Mouse (Mus musculus) Muller cell, postnatal 12 days (primary cell): ENCODE data around the gene Begain.

Source experiments
- DNase-seq: peaks from one replicate; pipeline ENCODE4 v3.0.0-alpha.2; 2015; ENCODE audit errors: inconsistent ontology term

Begain gene

GRCm38 (mm10) chr12:109068167-109068653 lies at the start of gene Begain:
Gene Begain, minus strand, starts transcription at chr12:109068217.
- no peak for DNase-seq

GRCm38 (mm10) chr12:109115707-109116106 lies 47.7 kb upstream of the Begain start:
- DNase-seq, result no peak

- DNase-seq, result no peak
Observed at GRCm38 (mm10) chr12:109115161-109115560, 47.1 kb upstream of the Begain start.

- no peak for DNase-seq
Observed at GRCm38 (mm10) chr12:109112996-109113592, 45.1 kb upstream of the Begain start.

- DNase-seq, result peak; percentile 63
Observed at GRCm38 (mm10) chr12:109112354-109112995, 44.5 kb upstream of the Begain start.

GRCm38 (mm10) chr12:109108911-109109310 lies 40.9 kb upstream of the Begain start:
- DNase-seq, result no peak

GRCm38 (mm10) chr12:109100381-109100780 lies 32.4 kb upstream of the Begain start:
- DNase-seq, result no peak

GRCm38 (mm10) chr12:109090456-109091130 lies 22.6 kb upstream of the Begain start:
- no peak for DNase-seq

- no peak for DNase-seq
Observed at GRCm38 (mm10) chr12:109090041-109090440, 22.0 kb upstream of the Begain start.

GRCm38 (mm10) chr12:109086111-109086510 lies 18.1 kb upstream of the Begain start:
- no peak for DNase-seq

- peak; percentile 87 for DNase-seq
Observed at GRCm38 (mm10) chr12:109085674-109086073, 17.7 kb upstream of the Begain start.

- DNase-seq, result no peak
Observed at GRCm38 (mm10) chr12:109085046-109085445, 17.0 kb upstream of the Begain start.

- no peak for DNase-seq
Observed at GRCm38 (mm10) chr12:109083476-109083875, 15.5 kb upstream of the Begain start.

GRCm38 (mm10) chr12:109077036-109077435 lies 9.0 kb upstream of the Begain start:
- no peak for DNase-seq

- no peak for DNase-seq
Observed at GRCm38 (mm10) chr12:109074777-109075285, 6.8 kb upstream of the Begain start.

- no peak for DNase-seq
Observed at GRCm38 (mm10) chr12:109074106-109074505, 6.1 kb upstream of the Begain start.

- peak; percentile 89 for DNase-seq
Observed at GRCm38 (mm10) chr12:109071248-109071647, 3.2 kb upstream of the Begain start.

- DNase-seq, result no peak
Observed at GRCm38 (mm10) chr12:109069751-109070150, 1.7 kb upstream of the Begain start.

- no peak for DNase-seq
Observed at GRCm38 (mm10) chr12:109068738-109069137, 721 bp upstream of the Begain start.

GRCm38 (mm10) chr12:109067561-109068135 lies 369 bp downstream of the Begain start:
- DNase-seq, result peak; percentile 71

GRCm38 (mm10) chr12:109058660-109059059 lies 9.4 kb downstream of the Begain start:
- peak; percentile 56 for DNase-seq

GRCm38 (mm10) chr12:109057736-109058135 lies 10.3 kb downstream of the Begain start:
- no peak for DNase-seq
